Mouse (Mus musculus): ENCODE measurements around the gene Pola1. TPM values are rescaled to one million over a fixed set of nuclear protein-coding genes. Genes with fewer than 3 reads are reported as not detected.
A peak's percentile ranks its signal among the peaks of the same experiment; 100 is the strongest.
"Not testable (repeated sequence)": the region's sequence is repeated elsewhere in the genome, so short reads cannot be mapped to it uniquely, and the experiment has no call there.

The Pola1 gene
- total and polyA plus RNA-seq, 2 experiments = 0.29 to 5.3 TPM

DNA sequence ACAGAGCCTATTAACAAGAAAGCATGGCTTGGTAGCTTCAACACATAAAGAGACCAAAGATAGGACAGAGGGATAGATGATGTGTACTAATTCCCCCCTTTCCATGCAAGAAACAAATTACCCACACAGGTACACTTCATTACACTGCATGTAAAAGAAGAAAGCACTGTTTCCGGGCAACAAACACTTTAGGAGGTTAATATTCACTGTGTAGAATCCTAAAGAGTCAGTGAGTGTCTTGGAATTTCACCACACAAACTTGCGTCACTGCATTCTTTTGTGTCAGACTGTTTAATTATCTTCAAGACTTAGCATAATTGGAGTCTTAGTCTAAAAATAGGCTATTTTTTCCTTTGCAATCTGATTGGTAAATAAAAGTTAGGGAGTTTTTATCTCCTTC, 92.2 kb downstream of the Pola1 start:
- DNase-seq (ENCODE audit: extremely low read depth, low read depth, low spot score) = no peak
- no peaks in the 10 kb centered on the region for H3K4me1 ChIP-seq (ENCODE audit: control insufficient read depth, insufficient read depth, low read length)
- H3K36me3 ChIP-seq (ENCODE audit: control insufficient read depth, insufficient read depth, low read length) = no peaks in the 10 kb centered on the region
- TF ChIP-seq POLR2A (IDR thresholded peaks at IDR 0.05; ENCODE audit: extremely low read depth, insufficient read depth, low read length) (no peak), CTCF (IDR thresholded peaks at IDR 0.05; ENCODE audit: low read depth, low read length) (no peak)
- H3K79me2 ChIP-seq (ENCODE audit: control insufficient read depth, insufficient read depth, low read length) = no peaks in the 10 kb centered on the region
- no peak overlapping the region for H3K27ac ChIP-seq (replicated peaks; ENCODE audit: insufficient read depth, low read depth, low read length)
- H3K4me3 ChIP-seq (ENCODE audit: insufficient read depth, low read depth, low read length) = no peak overlapping the region
- WGBS = 90% methylated on average over 2 of the region's 2 CpGs
- no peaks in the 10 kb centered on the region for H3K27me3 ChIP-seq (ENCODE audit: control insufficient read depth, insufficient read depth, low read length)
- no peak overlapping the region for H3K9ac ChIP-seq (ENCODE audit: low read depth, low read length)

GRCm38 (mm10) chrX:93502865-93503353, 129.0 kb downstream of the Pola1 start:
- 89% methylated on average over 2 of the region's 2 CpGs for WGBS
- H3K27ac ChIP-seq (replicated peaks; ENCODE audit: insufficient read depth, low read depth, low read length) = no peak overlapping the region
- no peak for TF ChIP-seq CTCF (IDR thresholded peaks at IDR 0.05; ENCODE audit: low read depth, low read length)
- H3K79me2 ChIP-seq (ENCODE audit: control insufficient read depth, insufficient read depth, low read length) = no peaks in the 10 kb centered on the region
- no peaks in the 10 kb centered on the region for H3K27me3 ChIP-seq (ENCODE audit: control insufficient read depth, insufficient read depth, low read length)
- no peaks in the 10 kb centered on the region for H3K36me3 ChIP-seq (ENCODE audit: control insufficient read depth, insufficient read depth, low read length)
- no peak for DNase-seq (ENCODE audit: extremely low read depth, low read depth, low spot score)
- H3K4me1 ChIP-seq (ENCODE audit: control insufficient read depth, insufficient read depth, low read length) = no peaks in the 10 kb centered on the region
- no peak overlapping the region for H3K9ac ChIP-seq (ENCODE audit: low read depth, low read length)
- no peak overlapping the region for H3K4me3 ChIP-seq (ENCODE audit: insufficient read depth, low read depth, low read length)

GRCm38 (mm10) chrX:93497597-93497996, 134.4 kb downstream of the Pola1 start:
- Histone ChIP-seq H3K9ac (ENCODE audit: low read depth, low read length) (no peak overlapping the region), H3K27me3 (ENCODE audit: control insufficient read depth, insufficient read depth, low read length) (no peaks in the 10 kb centered on the region), H3K4me1 (ENCODE audit: control insufficient read depth, insufficient read depth, low read length) (no peaks in the 10 kb centered on the region), H3K27ac (replicated peaks; ENCODE audit: insufficient read depth, low read depth, low read length) (no peak overlapping the region), H3K36me3 (ENCODE audit: control insufficient read depth, insufficient read depth, low read length) (no peaks in the 10 kb centered on the region), H3K79me2 (ENCODE audit: control insufficient read depth, insufficient read depth, low read length) (no peaks in the 10 kb centered on the region), H3K4me3 (ENCODE audit: insufficient read depth, low read depth, low read length) (no peak overlapping the region)
- TF ChIP-seq POLR2A (IDR thresholded peaks at IDR 0.05; ENCODE audit: extremely low read depth, insufficient read depth, low read length) = no peak
- TF ChIP-seq CTCF (IDR thresholded peaks at IDR 0.05; ENCODE audit: low read depth, low read length) = no peak
- 97% methylated on average over 6 of the region's 6 CpGs for WGBS
- DNase-seq (ENCODE audit: extremely low read depth, low read depth, low spot score) = no peak

DNA sequence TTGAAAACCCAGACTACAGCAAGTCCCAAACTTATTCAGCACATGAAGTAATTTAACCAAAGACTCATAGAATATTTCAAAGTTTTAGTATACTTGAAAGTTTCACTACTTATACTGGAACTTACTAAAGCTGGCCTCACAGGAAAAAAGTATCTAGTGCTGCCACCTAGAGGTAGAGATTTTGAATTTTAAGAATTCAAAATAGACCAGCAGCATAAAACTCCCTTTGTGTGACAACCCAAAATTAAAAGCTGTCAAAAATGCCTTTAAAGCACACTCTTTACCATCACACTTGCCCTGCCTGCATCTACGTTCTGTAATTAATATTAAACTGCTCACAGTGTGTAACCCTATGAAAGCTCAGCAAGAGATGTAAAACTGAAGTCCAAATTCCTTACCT, 166.2 kb downstream of the Pola1 start:
- H3K4me1 ChIP-seq (ENCODE audit: control insufficient read depth, insufficient read depth, low read length) = no peaks in the 10 kb centered on the region
- H3K4me3 ChIP-seq (ENCODE audit: insufficient read depth, low read depth, low read length) = no peak overlapping the region
- no peaks in the 10 kb centered on the region for H3K79me2 ChIP-seq (ENCODE audit: control insufficient read depth, insufficient read depth, low read length)
- no peak overlapping the region for H3K27ac ChIP-seq (replicated peaks; ENCODE audit: insufficient read depth, low read depth, low read length)
- no peaks in the 10 kb centered on the region for H3K36me3 ChIP-seq (ENCODE audit: control insufficient read depth, insufficient read depth, low read length)
- no peaks in the 10 kb centered on the region for H3K27me3 ChIP-seq (ENCODE audit: control insufficient read depth, insufficient read depth, low read length)
- peak; percentile 9 for DNase-seq (ENCODE audit: extremely low read depth, low read depth, low spot score)
- TF ChIP-seq POLR2A (IDR thresholded peaks at IDR 0.05; ENCODE audit: extremely low read depth, insufficient read depth, low read length) (no peak), CTCF (IDR thresholded peaks at IDR 0.05; ENCODE audit: low read depth, low read length) (no peak)
- no peak overlapping the region for H3K9ac ChIP-seq (ENCODE audit: low read depth, low read length)
- WGBS = 43% methylated on average over 1 of the region's 1 CpGs

DNA sequence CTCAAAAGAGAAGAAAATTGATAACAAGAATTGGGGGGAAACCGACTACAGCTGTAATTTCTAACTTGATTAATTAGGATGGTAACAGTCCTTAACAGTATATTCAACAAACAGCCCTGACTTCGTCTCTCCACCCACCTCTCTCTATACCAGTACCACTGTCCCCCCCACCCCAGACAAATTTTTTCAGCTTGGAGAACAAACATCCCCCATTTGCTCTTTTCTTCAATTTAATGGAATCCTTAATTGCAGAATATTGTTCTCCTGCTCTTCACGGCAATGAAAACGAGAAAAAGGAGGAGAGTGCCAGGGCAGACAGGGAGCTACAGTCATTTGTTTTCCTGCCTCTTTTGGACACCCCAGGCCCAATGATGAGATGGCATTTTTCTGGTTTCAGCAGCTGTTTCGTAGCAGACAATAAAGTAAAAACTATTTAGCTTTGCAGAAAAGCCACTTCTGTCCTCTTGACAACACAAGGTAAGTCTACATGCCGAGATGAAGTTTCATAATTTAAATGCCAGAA, 202.2 kb downstream of the Pola1 start:
- TF ChIP-seq POLR2A (IDR thresholded peaks at IDR 0.05; ENCODE audit: extremely low read depth, insufficient read depth, low read length) (no peak), CTCF (IDR thresholded peaks at IDR 0.05; ENCODE audit: low read depth, low read length) (no peak)
- Histone ChIP-seq H3K36me3 (ENCODE audit: control insufficient read depth, insufficient read depth, low read length) (no peaks in the 10 kb centered on the region), H3K27me3 (ENCODE audit: control insufficient read depth, insufficient read depth, low read length) (no peaks in the 10 kb centered on the region), H3K4me3 (ENCODE audit: insufficient read depth, low read depth, low read length) (no peak overlapping the region), H3K27ac (replicated peaks; ENCODE audit: insufficient read depth, low read depth, low read length) (no peak overlapping the region), H3K4me1 (ENCODE audit: control insufficient read depth, insufficient read depth, low read length) (no peaks in the 10 kb centered on the region), H3K79me2 (ENCODE audit: control insufficient read depth, insufficient read depth, low read length) (no peaks in the 10 kb centered on the region), H3K9ac (ENCODE audit: low read depth, low read length) (no peak overlapping the region)
- no peak for DNase-seq (ENCODE audit: extremely low read depth, low read depth, low spot score)
- 87% methylated on average over 6 of the region's 6 CpGs for WGBS

DNA sequence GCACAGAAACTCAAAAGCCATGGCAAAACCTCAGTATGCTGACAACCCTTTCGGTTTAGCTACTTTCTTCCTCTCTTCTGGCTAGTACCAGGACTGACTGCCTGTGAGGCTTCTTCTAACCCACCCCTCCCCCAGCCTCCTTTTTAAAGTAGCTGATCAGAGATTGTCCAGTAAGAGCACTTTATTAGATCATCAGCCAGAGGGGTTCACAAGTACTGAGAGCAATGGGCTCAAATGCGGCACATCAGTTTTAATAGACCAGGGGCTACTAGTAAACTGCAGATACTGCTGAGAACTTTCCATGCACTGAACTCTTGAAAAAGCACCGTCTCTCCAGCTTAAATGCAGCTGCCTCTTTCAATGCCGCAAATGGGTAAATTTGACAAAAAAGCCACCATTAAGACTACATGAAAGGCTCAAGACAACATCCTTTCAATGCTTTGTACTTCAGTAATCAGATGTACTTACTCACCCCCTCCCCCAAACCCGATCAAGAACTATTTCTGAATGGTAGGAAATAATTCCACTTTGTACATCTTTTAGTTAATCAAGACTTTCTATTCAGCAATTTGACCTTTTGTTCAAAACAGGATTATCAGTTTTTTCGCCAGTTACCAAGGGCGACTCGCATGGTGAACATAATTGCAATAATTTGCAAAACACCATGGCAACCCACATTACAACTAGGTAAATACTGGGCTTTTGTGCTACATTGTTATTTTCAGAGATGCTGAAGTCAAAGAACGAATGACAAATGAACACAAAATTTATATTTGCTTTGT, 202.8 kb downstream of the Pola1 start:
- WGBS = 94% methylated on average over 9 of the region's 9 CpGs
- H3K9ac ChIP-seq (ENCODE audit: low read depth, low read length) = no peak overlapping the region
- no peaks in the 10 kb centered on the region for H3K27me3 ChIP-seq (ENCODE audit: control insufficient read depth, insufficient read depth, low read length)
- no peaks in the 10 kb centered on the region for H3K36me3 ChIP-seq (ENCODE audit: control insufficient read depth, insufficient read depth, low read length)
- H3K79me2 ChIP-seq (ENCODE audit: control insufficient read depth, insufficient read depth, low read length) = no peaks in the 10 kb centered on the region
- no peak for DNase-seq (ENCODE audit: extremely low read depth, low read depth, low spot score)
- H3K4me3 ChIP-seq (ENCODE audit: insufficient read depth, low read depth, low read length) = no peak overlapping the region
- H3K4me1 ChIP-seq (ENCODE audit: control insufficient read depth, insufficient read depth, low read length) = no peaks in the 10 kb centered on the region
- TF ChIP-seq CTCF (IDR thresholded peaks at IDR 0.05; ENCODE audit: low read depth, low read length) = no peak
- TF ChIP-seq POLR2A (IDR thresholded peaks at IDR 0.05; ENCODE audit: extremely low read depth, insufficient read depth, low read length) = no peak
- H3K27ac ChIP-seq (replicated peaks; ENCODE audit: insufficient read depth, low read depth, low read length) = no peak overlapping the region

DNA sequence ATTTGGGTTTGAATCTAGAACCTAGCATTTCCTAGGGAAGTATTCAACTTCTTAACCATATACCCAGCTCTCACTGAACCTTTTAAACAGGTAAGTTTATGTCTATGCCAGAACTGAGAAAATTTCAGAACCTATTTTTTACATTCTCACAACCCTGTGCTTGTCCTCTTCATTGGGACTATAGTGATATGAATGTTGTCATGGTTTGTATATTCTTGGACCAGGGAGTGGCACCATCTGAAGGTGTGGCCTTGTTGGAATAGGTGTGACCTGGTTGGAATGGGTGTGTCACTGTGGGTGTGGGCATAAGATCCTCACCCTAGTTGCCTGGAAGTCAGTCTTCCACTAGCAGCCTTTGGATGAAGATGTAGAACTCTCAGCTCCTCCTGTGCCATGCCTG, 231.1 kb downstream of the Pola1 start:
- H3K36me3 ChIP-seq (ENCODE audit: control insufficient read depth, insufficient read depth, low read length); H3K27ac ChIP-seq (replicated peaks; ENCODE audit: insufficient read depth, low read depth, low read length); H3K9ac ChIP-seq (ENCODE audit: low read depth, low read length); H3K4me1 ChIP-seq (ENCODE audit: control insufficient read depth, insufficient read depth, low read length); H3K27me3 ChIP-seq (ENCODE audit: control insufficient read depth, insufficient read depth, low read length); H3K79me2 ChIP-seq (ENCODE audit: control insufficient read depth, insufficient read depth, low read length); H3K4me3 ChIP-seq (ENCODE audit: insufficient read depth, low read depth, low read length); DNase-seq (ENCODE audit: extremely low read depth, low read depth, low spot score): not testable (repeated sequence)
